Mouse (Mus musculus) small intestine, adult 2 months (tissue): ENCODE measurements around the gene Catsperg1.

ENCODE experiments used
- CTCF ChIP-seq: fragments of 200-500 bp; IDR thresholded peaks from 2 replicates; pipeline ENCODE4 v1.5.1; 2012; ENCODE audit warnings: low read depth, mild to moderate bottlenecking, control low read depth, inconsistent platforms, low read length, moderate library complexity, mixed read lengths; ENCODE audit not compliant: insufficient replicate concordance, insufficient read length; ENCODE audit errors: extremely low read depth
- POLR2A ChIP-seq: fragments of 200-500 bp; IDR thresholded peaks from 2 replicates; pipeline ENCODE4 v1.6.1; 2012; ENCODE audit warnings: low read depth, mild to moderate bottlenecking, control low read depth, inconsistent platforms, low read length, moderate library complexity

DNA sequence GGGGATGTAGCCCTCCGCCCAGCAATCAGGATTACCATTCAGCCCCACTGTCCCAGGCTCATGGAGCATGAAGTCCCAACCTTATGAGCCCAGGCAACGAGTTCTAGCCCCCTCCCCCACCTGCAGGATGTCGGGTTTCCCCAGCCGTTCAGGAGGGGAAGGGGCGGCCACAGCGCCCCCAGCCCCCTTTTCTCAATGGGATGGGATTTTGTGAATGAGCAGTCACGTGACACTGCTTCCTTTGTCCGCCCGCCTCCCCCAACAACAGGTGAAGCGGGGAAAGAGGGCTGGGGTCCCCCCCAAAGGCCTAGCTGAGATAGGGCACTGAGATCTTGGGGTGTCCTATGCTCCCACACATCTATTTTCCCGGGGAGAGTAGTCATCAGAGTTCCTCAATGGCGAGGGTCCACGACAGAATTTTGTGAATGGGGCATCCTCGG lies 45.0 kb downstream of the Catsperg1 start:
- TF ChIP-seq CTCF = no peak
- no peak for TF ChIP-seq POLR2A
